Mouse (Mus musculus) heart, embryonic 13.5 days (tissue): ENCODE data around the gene St3gal5. TPM values are rescaled to one million over a fixed set of nuclear protein-coding genes. Genes with fewer than 3 reads are reported as not detected.
"Not testable (repeated sequence)": the region's sequence is repeated elsewhere in the genome, so short reads cannot be mapped to it uniquely, and the experiment has no call there.

ENCODE experiments used
- ATAC-seq: fragments of 200-750 bp; cut with Nextera tagmentation; 2 replicates; pipeline ENCODE4 v1.8.0; 2017; ENCODE audit warnings: moderate TSS enrichment; ENCODE audit not compliant: insufficient number of reproducible peaks, low FRiP score, low TSS enrichment; ENCODE audit errors: extremely low read depth
- H3K27ac ChIP-seq: fragments of 300-500 bp; sonication (generic); replicated peaks from 2 replicates; pipeline ENCODE4 v1.5.1; 2015; ENCODE audit warnings: moderate library complexity, mild to moderate bottlenecking, inconsistent platforms
- H3K27me3 ChIP-seq: fragments of 300-500 bp; sonication (generic); replicated peaks from 2 replicates; pipeline ENCODE4 v1.6.1; 2015; ENCODE audit warnings: mild to moderate bottlenecking, inconsistent platforms
- H3K36me3 ChIP-seq: fragments of 300-500 bp; sonication (generic); 2 replicates; pipeline ENCODE4 v1.6.1; 2015; ENCODE audit warnings: mild to moderate bottlenecking, inconsistent platforms
- H3K4me1 ChIP-seq: fragments of 300-500 bp; sonication (generic); 2 replicates; pipeline ENCODE4 v1.6.1; 2015; ENCODE audit warnings: inconsistent platforms
- H3K4me2 ChIP-seq: fragments of 300-500 bp; sonication (generic); 2 replicates; pipeline ENCODE4 v1.6.1; 2015; ENCODE audit warnings: inconsistent platforms, mild to moderate bottlenecking, moderate library complexity
- H3K4me3 ChIP-seq: fragments of 300-500 bp; sonication (generic); 2 replicates; pipeline ENCODE4 v1.5.1; 2015; ENCODE audit warnings: moderate library complexity, mild to moderate bottlenecking, inconsistent platforms
- H3K9ac ChIP-seq: fragments of 300-500 bp; sonication (generic); 2 replicates; pipeline ENCODE4 v1.6.1; 2015; ENCODE audit warnings: inconsistent platforms, mild to moderate bottlenecking, moderate library complexity
- H3K9me3 ChIP-seq: fragments of 300-500 bp; sonication (generic); 2 replicates; pipeline ENCODE4 v1.6.1; 2016; ENCODE audit warnings: inconsistent platforms
- WGBS: fragments of 180-500 bp; shearing (Covaris S2); methylation state at CpG from one replicate; pipeline ENCODE4 v1.1.7; 2015; ENCODE audit warnings: mixed read lengths; 5-methylcytosine and 5-hydroxymethylcytosine counted together
- polyA plus RNA-seq: library from polyadenylated mRNA; unstranded; fragments of >200 nt; fragmentation: Nextera tagmentation; extraction: Ambion mirVana; gene quantifications from 2 replicates; pipeline ENCODE4 v1.2.1, GENCODE M21; 2015

St3gal5 gene
- polyA plus RNA-seq = 50.2 and 50.8 TPM in 2 replicates

DNA sequence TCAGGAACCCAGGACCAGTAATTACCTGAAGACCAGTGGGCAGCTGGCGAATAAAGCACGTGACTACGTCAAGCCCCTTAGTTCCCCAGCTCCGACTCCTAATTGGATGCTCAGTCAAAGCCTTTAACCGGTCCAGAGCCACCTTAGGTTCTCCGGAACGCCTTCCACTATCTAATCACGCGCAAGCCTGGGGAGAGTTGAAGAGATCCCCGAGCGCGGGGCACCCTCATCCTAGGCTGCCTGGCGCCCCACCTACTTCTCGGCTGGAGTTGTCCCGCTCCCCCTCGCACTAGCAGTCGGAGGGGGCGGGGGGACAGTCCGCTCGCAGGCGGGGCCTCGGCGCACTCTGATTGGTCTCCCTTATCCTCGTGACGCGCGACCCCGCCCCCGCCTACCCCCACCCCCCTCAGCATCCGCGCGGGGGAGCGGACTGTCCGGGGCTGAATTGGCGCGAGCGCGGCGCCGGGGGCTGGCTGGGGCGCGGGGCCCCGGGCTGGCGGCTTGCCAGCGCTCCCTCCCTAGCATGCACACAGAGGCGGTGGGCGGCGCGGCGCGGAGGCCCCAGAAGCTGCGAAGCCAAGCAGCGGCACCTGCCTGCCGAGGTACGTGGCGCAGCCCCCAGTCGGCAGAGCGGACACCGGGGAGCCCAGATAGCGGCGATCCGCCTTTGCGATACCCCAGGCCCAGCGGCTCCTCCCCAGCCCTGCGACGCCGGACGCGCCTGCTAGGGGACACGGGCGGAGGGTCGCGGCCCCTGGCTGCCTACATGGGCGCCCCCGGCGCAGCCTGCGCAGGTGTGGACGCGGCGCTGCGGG is at the start of gene St3gal5:
Gene St3gal5 (plus strand): TSS at position 412 of the 815 bp plus-strand sequence.
- ATAC-seq = peak; percentile 92
- peak within 1 kb of the TSS; percentile 91 for H3K27ac ChIP-seq
- H3K9me3 ChIP-seq = no peaks in the 10 kb centered on the region
- peak within 1 kb of the TSS; percentile 84 for H3K4me3 ChIP-seq
- H3K4me1 ChIP-seq = peaks cover 70% of the 10 kb centered on the region
- H3K9ac ChIP-seq = peak within 1 kb of the TSS; percentile 92
- H3K27me3 ChIP-seq = no peaks in the 10 kb centered on the region
- WGBS = under 1% methylated on average over 68 of the region's 81 CpGs
- peak within 1 kb of the TSS; percentile 95 for H3K4me2 ChIP-seq
- H3K36me3 ChIP-seq = no peaks in the 10 kb centered on the region

DNA sequence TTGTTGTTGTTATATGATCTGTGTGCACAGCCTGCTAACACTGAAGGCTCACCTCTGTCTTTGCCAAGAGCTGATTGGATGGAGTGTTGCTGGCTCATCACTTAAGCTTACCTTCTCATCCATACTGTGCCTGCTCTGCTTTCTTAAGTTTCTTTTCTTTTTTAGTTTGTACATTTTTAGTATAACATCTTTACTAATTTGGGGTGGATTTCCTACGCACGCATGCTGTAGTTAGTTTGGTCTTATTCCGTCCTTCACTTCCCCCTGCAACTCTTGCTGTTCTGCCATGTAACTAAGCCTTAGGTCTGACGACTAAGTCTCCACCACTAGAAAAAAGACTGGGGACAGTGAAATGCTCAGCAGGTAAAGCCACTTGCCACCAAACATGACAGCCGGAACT is 48.7 kb upstream of the St3gal5 start:
- no peak overlapping the region for H3K4me2 ChIP-seq
- WGBS = 84% methylated on average over 5 of the region's 5 CpGs
- no peak for ATAC-seq
- no peak overlapping the region for H3K27ac ChIP-seq
- H3K27me3 ChIP-seq = no peaks in the 10 kb centered on the region
- H3K4me3 ChIP-seq = no peak overlapping the region
- H3K4me1 ChIP-seq = peaks cover 22% of the 10 kb centered on the region
- H3K9me3 ChIP-seq = no peaks in the 10 kb centered on the region
- H3K9ac ChIP-seq = no peak overlapping the region
- no peaks in the 10 kb centered on the region for H3K36me3 ChIP-seq

DNA sequence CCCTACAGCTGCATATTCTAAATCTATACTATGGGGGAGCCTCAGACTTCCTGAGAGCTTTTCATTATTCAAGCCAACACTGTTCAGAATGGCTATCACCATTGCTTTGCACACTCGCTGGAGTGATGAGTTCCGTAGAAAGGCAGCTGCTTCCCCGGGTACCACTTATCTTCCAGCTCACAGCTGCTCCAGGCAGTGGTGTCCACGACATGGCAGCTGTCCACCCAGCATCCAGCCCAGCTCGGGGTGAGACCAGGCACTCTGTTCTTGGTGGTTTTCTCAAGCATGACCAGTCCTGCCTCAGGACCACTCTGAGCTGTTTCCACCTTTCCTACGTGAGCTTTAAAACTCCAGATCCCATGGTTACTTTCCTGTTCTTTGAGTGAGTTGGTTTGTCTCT is 47.5 kb upstream of the St3gal5 start:
- WGBS = 40% methylated on average over 6 of the region's 6 CpGs
- H3K4me2 ChIP-seq = no peak overlapping the region
- no peaks in the 10 kb centered on the region for H3K9me3 ChIP-seq
- no peak overlapping the region for H3K4me3 ChIP-seq
- peaks cover 22% of the 10 kb centered on the region for H3K4me1 ChIP-seq
- ATAC-seq = no peak
- no peaks in the 10 kb centered on the region for H3K36me3 ChIP-seq
- H3K27ac ChIP-seq = no peak overlapping the region
- H3K27me3 ChIP-seq = no peaks in the 10 kb centered on the region
- H3K9ac ChIP-seq = no peak overlapping the region

- ATAC-seq = no peak
- Histone ChIP-seq H3K9ac (no peak overlapping the region), H3K27ac (0 out of 2 replicates have a peak overlapping the region, but pooled peaks have one; percentile 21), H3K4me2 (peak overlapping the region; percentile 34), H3K9me3 (no peaks in the 10 kb centered on the region), H3K27me3 (no peaks in the 10 kb centered on the region), H3K36me3 (no peaks in the 10 kb centered on the region), H3K4me3 (no peak overlapping the region), H3K4me1 (peaks cover 22% of the 10 kb centered on the region)
- WGBS = 43% methylated on average over 7 of the region's 7 CpGs
Observed at GRCm38 (mm10) chr6:72050827-72051226, 46.6 kb upstream of the St3gal5 start.

DNA sequence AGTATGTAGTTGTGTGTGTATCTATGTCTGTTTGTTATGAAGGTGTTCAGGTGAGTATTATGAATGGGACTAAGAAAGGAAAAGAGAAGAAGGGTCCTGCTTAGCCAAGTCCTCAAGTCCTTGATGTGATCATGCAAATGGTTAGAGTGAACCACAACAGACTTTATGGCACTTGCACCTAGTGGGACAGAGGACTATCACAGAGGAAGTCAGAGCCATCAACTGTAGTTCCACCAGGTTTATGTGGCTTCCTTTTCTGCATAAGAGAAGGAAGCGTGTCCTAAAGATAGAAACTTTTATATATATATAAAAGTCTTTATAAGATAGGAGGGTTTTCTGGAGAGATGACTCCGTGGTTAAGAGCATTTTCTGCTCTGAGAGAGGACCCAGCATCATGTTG is 46.1 kb upstream of the St3gal5 start:
- Histone ChIP-seq H3K27me3 (no peaks in the 10 kb centered on the region), H3K9ac (no peak overlapping the region), H3K4me3 (no peak overlapping the region), H3K36me3 (no peaks in the 10 kb centered on the region), H3K4me1 (peaks cover 22% of the 10 kb centered on the region), H3K27ac (0 out of 2 replicates have a peak overlapping the region, but pooled peaks have one; percentile 8), H3K9me3 (no peaks in the 10 kb centered on the region), H3K4me2 (no peak overlapping the region)
- 79% methylated on average over 2 of the region's 2 CpGs for WGBS
- no peak for ATAC-seq

- no peak for ATAC-seq
- H3K27ac ChIP-seq = no peak overlapping the region
- no peak overlapping the region for H3K9ac ChIP-seq
- peaks cover 22% of the 10 kb centered on the region for H3K4me1 ChIP-seq
- 58% methylated on average over 6 of the region's 6 CpGs for WGBS
- no peaks in the 10 kb centered on the region for H3K27me3 ChIP-seq
- H3K9me3 ChIP-seq = no peaks in the 10 kb centered on the region
- no peaks in the 10 kb centered on the region for H3K36me3 ChIP-seq
- no peak overlapping the region for H3K4me2 ChIP-seq
- no peak overlapping the region for H3K4me3 ChIP-seq
Observed at GRCm38 (mm10) chr6:72051757-72052156, 45.6 kb upstream of the St3gal5 start.

- no peaks in the 10 kb centered on the region for H3K9me3 ChIP-seq
- no peak overlapping the region for H3K9ac ChIP-seq
- H3K4me1 ChIP-seq = peaks cover 5% of the 10 kb centered on the region; the same call in 1 of the 2 replicates
- H3K27me3 ChIP-seq = no peaks in the 10 kb centered on the region
- 62% methylated on average over 2 of the region's 2 CpGs for WGBS
- H3K36me3 ChIP-seq = no peaks in the 10 kb centered on the region
- no peak overlapping the region for H3K27ac ChIP-seq
- H3K4me2 ChIP-seq = no peak overlapping the region
- no peak overlapping the region for H3K4me3 ChIP-seq
- no peak for ATAC-seq
Observed at GRCm38 (mm10) chr6:72056548-72056947, 40.8 kb upstream of the St3gal5 start.

DNA sequence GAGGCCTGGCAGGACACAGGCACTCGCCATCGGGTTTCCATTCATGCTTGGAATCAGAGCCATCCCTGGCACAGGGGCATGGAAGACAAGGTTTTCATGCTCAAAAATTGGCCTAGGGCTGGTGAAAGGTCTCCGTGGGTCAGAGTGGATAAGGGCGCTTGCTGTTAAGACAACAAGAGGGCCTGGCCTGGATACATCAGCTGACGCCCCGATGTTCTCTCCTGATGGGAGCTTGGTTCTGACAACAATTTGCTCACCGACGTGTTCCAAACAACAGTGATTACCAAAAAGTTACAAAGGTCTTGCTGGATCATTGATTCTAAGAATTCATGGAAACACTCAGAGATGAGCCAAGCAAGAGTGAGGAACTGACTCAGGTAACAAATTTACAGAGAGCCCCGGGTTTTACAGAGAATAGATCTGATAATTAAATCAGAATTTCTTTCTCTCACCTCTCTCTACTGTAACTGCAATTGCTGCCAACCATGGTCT is 38.9 kb upstream of the St3gal5 start:
- H3K27me3 ChIP-seq = no peaks in the 10 kb centered on the region
- ATAC-seq = no peak
- 76% methylated on average over 9 of the region's 9 CpGs for WGBS
- no peaks in the 10 kb centered on the region for H3K9me3 ChIP-seq
- H3K4me3 ChIP-seq = no peak overlapping the region
- H3K4me1 ChIP-seq = peaks cover 5% of the 10 kb centered on the region
- no peak overlapping the region for H3K27ac ChIP-seq
- no peak overlapping the region for H3K9ac ChIP-seq
- no peak overlapping the region for H3K4me2 ChIP-seq
- H3K36me3 ChIP-seq = no peaks in the 10 kb centered on the region

GRCm38 (mm10) chr6:72060677-72061076 is 36.7 kb upstream of the St3gal5 start:
- not testable (repeated sequence) for H3K4me2 ChIP-seq, H3K27ac ChIP-seq, H3K36me3 ChIP-seq, H3K4me3 ChIP-seq, H3K9ac ChIP-seq, H3K9me3 ChIP-seq, ATAC-seq, H3K27me3 ChIP-seq
- H3K4me1 ChIP-seq = peaks cover 20% of the 10 kb centered on the region
- 62% methylated on average over 10 of the region's 10 CpGs for WGBS

GRCm38 (mm10) chr6:72063718-72064117 is 33.7 kb upstream of the St3gal5 start:
- no peak overlapping the region for H3K27ac ChIP-seq
- no peaks in the 10 kb centered on the region for H3K9me3 ChIP-seq
- no peak overlapping the region for H3K9ac ChIP-seq
- no peak overlapping the region for H3K4me3 ChIP-seq
- ATAC-seq = no peak
- H3K27me3 ChIP-seq = no peaks in the 10 kb centered on the region
- H3K4me1 ChIP-seq = peaks cover 21% of the 10 kb centered on the region
- no peak overlapping the region for H3K4me2 ChIP-seq
- 53% methylated on average over 6 of the region's 6 CpGs for WGBS
- no peaks in the 10 kb centered on the region for H3K36me3 ChIP-seq

DNA sequence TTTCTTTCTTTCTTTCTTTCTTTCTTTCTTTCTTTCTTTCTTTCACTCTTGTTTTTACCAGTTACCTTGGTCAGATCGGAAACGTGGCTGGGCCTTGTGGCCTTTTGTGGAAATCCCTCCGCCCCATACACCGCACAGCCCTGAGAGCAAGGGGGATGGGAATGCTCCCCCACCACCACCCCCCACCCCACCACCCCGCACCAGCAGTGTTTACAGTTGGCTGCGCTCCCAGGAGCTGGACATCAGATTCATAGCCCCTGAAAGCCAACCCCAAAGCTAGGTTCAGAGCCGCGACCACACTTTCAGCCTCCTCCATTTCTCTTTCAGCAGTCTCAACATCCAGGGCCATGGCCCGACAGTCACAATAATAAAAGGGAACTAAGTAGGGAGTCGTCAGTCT is 31.4 kb upstream of the St3gal5 start:
- H3K27ac ChIP-seq = no peak overlapping the region
- no peaks in the 10 kb centered on the region for H3K27me3 ChIP-seq
- peaks cover 19% of the 10 kb centered on the region for H3K4me1 ChIP-seq
- 0 out of 2 replicates have a peak, but pooled peaks cover 5% of the 10 kb centered on the region for H3K9me3 ChIP-seq
- H3K4me2 ChIP-seq = no peak overlapping the region
- H3K9ac ChIP-seq = no peak overlapping the region
- WGBS = 49% methylated on average over 10 of the region's 10 CpGs
- H3K36me3 ChIP-seq = no peaks in the 10 kb centered on the region
- no peak overlapping the region for H3K4me3 ChIP-seq
- ATAC-seq = no peak

DNA sequence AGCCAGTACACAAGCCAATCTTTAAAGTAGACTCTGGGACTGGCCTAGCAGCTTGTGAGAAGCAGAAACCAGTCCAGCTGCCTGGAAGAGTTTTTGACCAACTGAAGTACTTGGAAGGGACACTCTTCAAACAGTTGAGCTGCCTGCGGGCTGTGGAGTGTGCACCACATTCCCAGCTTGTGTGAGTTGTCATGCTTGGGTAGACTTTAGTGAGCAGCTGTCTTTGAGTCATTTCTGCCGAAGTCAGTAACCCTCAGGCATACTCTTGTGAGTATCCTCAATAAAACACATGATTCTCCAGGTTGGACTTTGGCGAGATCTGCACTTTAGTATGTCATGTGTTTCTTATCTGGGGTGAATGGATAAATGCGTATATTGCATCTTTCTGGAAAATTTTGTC is 29.0 kb upstream of the St3gal5 start:
- H3K27me3 ChIP-seq = no peaks in the 10 kb centered on the region
- H3K4me2 ChIP-seq = no peak overlapping the region
- H3K4me3 ChIP-seq = no peak overlapping the region
- no peak for ATAC-seq
- 0 out of 2 replicates have a peak, but pooled peaks cover 5% of the 10 kb centered on the region for H3K9me3 ChIP-seq
- peaks cover 16% of the 10 kb centered on the region for H3K4me1 ChIP-seq
- no peak overlapping the region for H3K27ac ChIP-seq
- no peaks in the 10 kb centered on the region for H3K36me3 ChIP-seq
- H3K9ac ChIP-seq = no peak overlapping the region
- WGBS = 76% methylated on average over 4 of the region's 4 CpGs
